Mouse (Mus musculus) liver, embryonic 12.5 days (tissue): Measurements from ENCODE around the gene Ccdc47. TPM values are rescaled to one million over a fixed set of nuclear protein-coding genes. Genes with fewer than 3 reads are reported as not detected.
A peak's percentile ranks its signal among the peaks of the same experiment; 100 is the strongest.

Source experiments
- ATAC-seq: fragments of 200-750 bp; cut with Nextera tagmentation; 2 replicates; pipeline ENCODE4 v1.8.0; 2017; ENCODE audit warnings: moderate number of reproducible peaks, mild to moderate bottlenecking, moderate library complexity
- H3K27ac ChIP-seq: fragments of 300-500 bp; sonication (generic); 2 replicates; pipeline ENCODE4 v1.5.1; 2016; ENCODE audit warnings: mild to moderate bottlenecking
- H3K27me3 ChIP-seq: fragments of 300-500 bp; sonication (generic); replicated peaks from 2 replicates; pipeline ENCODE4 v1.6.1; 2016; ENCODE audit warnings: mild to moderate bottlenecking, moderate library complexity
- H3K36me3 ChIP-seq: fragments of 300-500 bp; sonication (generic); 2 replicates; pipeline ENCODE4 v1.6.1; 2016; ENCODE audit warnings: mild to moderate bottlenecking, moderate library complexity
- H3K4me1 ChIP-seq: fragments of 300-500 bp; sonication (generic); 2 replicates; pipeline ENCODE4 v1.6.1; 2016
- H3K4me2 ChIP-seq: fragments of 300-500 bp; sonication (generic); 2 replicates; pipeline ENCODE4 v1.6.1; 2016; ENCODE audit warnings: mild to moderate bottlenecking, moderate library complexity
- H3K4me3 ChIP-seq: fragments of 300-500 bp; sonication (generic); 2 replicates; pipeline ENCODE4 v1.5.1; 2016; ENCODE audit warnings: mild to moderate bottlenecking, moderate library complexity
- H3K9ac ChIP-seq: fragments of 300-500 bp; sonication (generic); 2 replicates; pipeline ENCODE4 v1.6.1; 2016; ENCODE audit warnings: mild to moderate bottlenecking, moderate library complexity
- H3K9me3 ChIP-seq: fragments of 300-500 bp; sonication (generic); replicated peaks from 2 replicates; pipeline ENCODE4 v1.6.1; 2016; ENCODE audit warnings: mild to moderate bottlenecking, moderate library complexity
- WGBS: fragments of 180-500 bp; shearing (Covaris S2); methylation state at CpG from one replicate; pipeline ENCODE4 v1.1.7; 2016; ENCODE audit not compliant: insufficient replicate concordance; 5-methylcytosine and 5-hydroxymethylcytosine counted together
- polyA plus RNA-seq: library from polyadenylated mRNA; unstranded; fragments of >200 nt; fragmentation: Nextera tagmentation; extraction: Ambion mirVana; gene quantifications from 2 replicates; pipeline ENCODE4 v1.2.1, GENCODE M21; 2016

Ccdc47 gene
- polyA plus RNA-seq, 1 experiment from 2014 or later = 56.6 TPM

DNA sequence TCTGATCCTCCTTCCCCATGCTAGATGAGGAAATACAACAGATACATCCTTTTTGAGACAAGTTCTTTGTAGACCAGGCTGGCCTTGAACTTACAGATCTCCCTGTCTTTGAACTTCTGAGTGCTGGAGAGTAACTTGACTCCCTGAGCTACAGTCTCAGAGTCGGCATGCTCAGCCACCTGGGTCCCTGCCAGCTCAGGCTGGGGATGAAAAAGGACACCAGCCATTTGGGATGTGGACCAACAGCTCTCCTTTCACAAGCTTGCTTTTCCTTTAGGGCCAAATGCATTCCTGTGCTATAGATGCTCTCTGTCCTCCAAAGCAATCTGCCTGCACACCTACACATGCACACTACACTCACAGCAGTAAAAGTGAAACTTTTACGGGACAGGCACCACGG lies 41.1 kb downstream of the Ccdc47 start:
- Histone ChIP-seq H3K4me3 (no peak overlapping the region), H3K4me2 (no peak overlapping the region), H3K9me3 (no peaks in the 10 kb centered on the region), H3K9ac (no peak overlapping the region), H3K27me3 (no peaks in the 10 kb centered on the region), H3K4me1 (peaks cover 54% of the 10 kb centered on the region), H3K36me3 (peaks cover 13% of the 10 kb centered on the region; the same call in 1 of the 2 replicates), H3K27ac (no peak overlapping the region)
- no peak for ATAC-seq
- WGBS = 69% methylated on average over 3 of the region's 3 CpGs

DNA sequence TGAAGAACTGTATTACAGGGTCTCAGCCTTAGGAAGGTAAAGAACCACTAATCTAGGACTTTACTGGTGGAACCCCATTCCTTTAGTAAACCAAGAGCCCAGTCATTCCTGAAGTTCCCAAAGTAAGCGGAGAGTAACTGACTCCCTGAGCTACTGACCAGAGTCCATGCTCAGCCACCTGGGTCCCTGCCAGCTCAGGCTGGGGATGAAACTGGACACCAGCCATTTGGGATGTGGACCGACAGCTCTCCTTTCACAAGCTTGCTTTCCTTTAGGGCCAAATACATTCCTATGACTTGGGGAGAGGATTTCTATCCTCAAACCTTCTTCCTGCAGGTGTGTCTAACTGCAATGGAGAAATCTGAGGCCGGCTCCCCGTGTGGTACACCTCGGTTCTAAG lies 41.8 kb downstream of the Ccdc47 start:
- no peak for ATAC-seq
- WGBS = 71% methylated on average over 5 of the region's 5 CpGs
- peaks cover 47% of the 10 kb centered on the region for H3K4me1 ChIP-seq

DNA sequence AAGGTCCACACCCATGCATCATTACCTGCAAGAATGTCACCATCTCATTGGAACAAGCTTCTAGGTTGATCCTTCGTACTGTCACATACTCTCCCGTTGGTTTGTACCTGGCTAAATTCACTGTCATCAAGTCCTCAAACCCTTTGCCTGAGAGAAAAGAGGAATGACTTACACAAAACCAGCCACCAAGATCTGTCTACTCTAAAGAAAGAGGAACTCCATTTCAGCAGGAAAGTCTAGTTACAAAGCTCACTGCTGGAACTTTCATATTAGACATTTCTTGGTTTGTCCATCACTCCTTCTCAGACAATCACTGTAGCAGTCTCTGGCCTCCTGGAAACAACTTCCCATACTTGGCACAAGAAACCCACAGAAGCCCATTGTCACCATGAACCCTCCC lies 42.9 kb downstream of the Ccdc47 start:
- no peaks in the 10 kb centered on the region for H3K9me3 ChIP-seq
- H3K4me1 ChIP-seq = peaks cover 39% of the 10 kb centered on the region
- H3K27ac ChIP-seq = no peak overlapping the region
- H3K4me3 ChIP-seq = no peak overlapping the region
- 65% methylated on average over 2 of the region's 2 CpGs for WGBS
- H3K4me2 ChIP-seq = no peak overlapping the region
- H3K27me3 ChIP-seq = no peaks in the 10 kb centered on the region
- H3K9ac ChIP-seq = no peak overlapping the region
- H3K36me3 ChIP-seq = peaks cover 17% of the 10 kb centered on the region
- ATAC-seq = no peak

More for the DNA sequence above, 41.8 kb downstream of the Ccdc47 start:
- Histone ChIP-seq H3K4me3 (no peak overlapping the region), H3K27me3 (no peaks in the 10 kb centered on the region), H3K9me3 (no peaks in the 10 kb centered on the region), H3K36me3 (peaks cover 15% of the 10 kb centered on the region; the same call in 1 of the 2 replicates), H3K4me2 (no peak overlapping the region), H3K9ac (no peak overlapping the region), H3K27ac (no peak overlapping the region)

DNA sequence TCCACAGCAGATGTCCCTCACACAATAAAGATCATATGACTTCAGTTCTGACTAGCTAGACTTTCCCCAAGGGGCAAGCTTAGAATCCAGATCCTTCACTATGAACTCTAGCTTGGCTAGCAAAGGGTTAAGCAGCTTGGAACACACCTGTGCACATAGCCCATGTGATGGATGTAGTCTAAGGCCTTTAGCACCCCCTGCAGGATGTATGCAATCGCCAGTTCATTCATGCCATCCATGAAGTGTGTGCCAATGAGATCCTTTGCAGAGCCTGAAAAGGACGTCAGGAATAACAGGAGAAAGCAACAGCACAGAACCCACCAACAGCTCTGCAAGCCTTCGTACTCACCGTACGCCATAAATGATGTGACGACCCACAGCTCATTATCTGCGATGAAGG lies 45.3 kb downstream of the Ccdc47 start:
- H3K4me2 ChIP-seq = no peak overlapping the region
- no peak overlapping the region for H3K27ac ChIP-seq
- no peak for ATAC-seq
- 80% methylated on average over 7 of the region's 7 CpGs for WGBS
- H3K4me1 ChIP-seq = peaks cover 15% of the 10 kb centered on the region
- no peak overlapping the region for H3K9ac ChIP-seq
- H3K27me3 ChIP-seq = no peaks in the 10 kb centered on the region
- no peak overlapping the region for H3K4me3 ChIP-seq
- H3K9me3 ChIP-seq = no peaks in the 10 kb centered on the region
- peaks cover 34% of the 10 kb centered on the region for H3K36me3 ChIP-seq

DNA sequence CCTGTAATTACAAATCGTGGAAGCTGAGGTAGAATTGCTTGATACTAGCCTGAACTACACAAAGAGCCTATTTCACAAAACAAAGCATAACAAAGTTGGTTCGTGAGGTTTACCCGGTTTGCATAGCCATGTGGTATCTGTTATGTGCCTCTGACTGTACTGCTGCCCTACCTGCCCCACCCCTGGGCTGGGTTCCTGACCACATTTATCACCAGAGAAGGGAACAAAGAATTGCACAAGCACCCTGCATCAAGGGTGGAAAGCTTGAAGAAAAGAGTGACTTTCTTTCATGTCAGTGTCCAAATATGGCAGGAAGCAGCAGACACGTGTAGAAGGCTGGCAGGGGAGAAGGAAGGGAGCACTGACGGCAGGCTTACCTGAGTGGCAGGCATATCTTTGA lies 48.7 kb downstream of the Ccdc47 start:
- Histone ChIP-seq H3K9ac (no peak overlapping the region), H3K4me1 (peaks cover under 1% of the 10 kb centered on the region), H3K4me3 (no peak overlapping the region), H3K27me3 (no peaks in the 10 kb centered on the region), H3K36me3 (peaks cover 50% of the 10 kb centered on the region), H3K9me3 (no peaks in the 10 kb centered on the region), H3K4me2 (no peak overlapping the region), H3K27ac (no peak overlapping the region)
- ATAC-seq = no peak
- WGBS = 66% methylated on average over 5 of the region's 5 CpGs

DNA sequence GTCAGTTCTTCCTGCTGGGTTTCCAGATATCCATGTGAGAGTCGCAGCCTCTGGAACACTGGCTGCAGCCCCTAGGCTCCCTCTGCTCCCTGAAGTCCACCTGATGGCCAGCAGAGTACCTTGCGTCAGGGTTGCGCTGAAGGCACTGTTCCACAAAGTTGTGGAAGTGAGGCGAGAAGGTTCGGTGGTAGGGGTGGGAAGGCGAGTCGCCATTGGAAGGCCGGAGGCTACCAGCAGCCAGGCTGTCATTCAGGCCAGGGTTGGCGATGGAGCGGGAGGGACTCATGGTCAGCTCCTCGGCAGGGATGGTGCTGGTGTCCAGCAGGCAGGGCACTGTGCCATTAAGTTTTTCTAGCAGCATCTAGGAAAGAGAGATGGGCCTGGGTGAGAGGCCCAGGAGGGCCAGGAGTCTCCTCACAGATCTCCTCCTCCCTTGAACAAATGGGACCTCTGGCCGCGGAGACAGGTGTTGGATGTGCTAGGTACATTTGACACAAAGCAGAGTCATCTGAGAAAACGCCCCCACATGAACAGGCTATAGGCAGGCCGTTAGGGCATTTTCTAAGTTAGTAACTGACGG lies 51.5 kb downstream of the Ccdc47 start:
- H3K27ac ChIP-seq = no peak overlapping the region
- peaks cover 20% of the 10 kb centered on the region for H3K27me3 ChIP-seq
- H3K4me1 ChIP-seq = peaks cover 14% of the 10 kb centered on the region
- H3K4me2 ChIP-seq = no peak overlapping the region; the same call in 1 of the 2 replicates
- no peaks in the 10 kb centered on the region for H3K9me3 ChIP-seq
- H3K4me3 ChIP-seq = no peak overlapping the region
- ATAC-seq = no peak
- WGBS = 83% methylated on average over 16 of the region's 16 CpGs
- peaks cover 40% of the 10 kb centered on the region for H3K36me3 ChIP-seq
- no peak overlapping the region for H3K9ac ChIP-seq

DNA sequence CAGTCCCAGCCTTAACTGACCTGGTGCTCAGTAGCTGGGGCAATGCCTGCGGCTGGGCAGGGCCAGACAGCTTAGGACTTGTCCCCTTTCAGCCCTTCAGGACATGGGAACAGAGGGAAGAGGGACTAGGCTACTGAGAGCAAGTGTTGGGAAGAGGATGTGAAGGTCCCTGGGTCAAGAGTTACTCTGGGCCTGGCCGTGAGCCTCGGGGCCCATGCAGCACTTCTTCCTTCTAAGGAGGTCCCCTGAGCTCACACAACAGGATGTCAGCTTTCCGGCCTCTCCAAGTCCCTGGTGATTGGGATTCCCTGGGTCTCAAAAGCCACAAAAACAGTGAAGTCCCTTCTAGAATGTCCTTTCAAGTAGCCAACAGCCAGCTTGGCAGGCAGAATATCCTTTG lies 52.6 kb downstream of the Ccdc47 start:
- Histone ChIP-seq H3K27me3 (peaks cover 32% of the 10 kb centered on the region), H3K4me2 (no peak overlapping the region), H3K9me3 (no peaks in the 10 kb centered on the region), H3K4me1 (peaks cover 25% of the 10 kb centered on the region), H3K9ac (no peak overlapping the region), H3K36me3 (peaks cover 38% of the 10 kb centered on the region), H3K27ac (peak overlapping the region; percentile 22; the same call in 1 of the 2 replicates), H3K4me3 (no peak overlapping the region)
- no peak for ATAC-seq
- 64% methylated on average over 4 of the region's 4 CpGs for WGBS

DNA sequence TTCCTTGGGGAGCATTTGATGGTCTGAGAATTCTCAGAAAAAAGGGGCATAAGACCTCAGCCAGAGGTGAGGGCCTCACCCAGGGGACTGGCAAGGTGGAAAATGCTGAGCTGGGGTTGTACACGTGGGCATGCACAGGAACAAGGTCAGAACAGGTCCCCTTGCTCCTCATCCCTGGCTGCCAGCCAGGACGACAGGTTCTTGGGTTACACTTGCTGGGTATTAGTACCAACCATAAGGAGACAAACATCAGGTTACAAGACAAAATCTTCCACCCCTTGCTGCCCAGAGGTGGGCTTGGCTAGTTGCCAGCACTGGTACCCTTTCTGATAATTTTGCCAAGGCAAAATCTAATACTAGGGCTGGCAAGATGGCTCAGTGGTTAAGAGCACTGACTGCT lies 53.9 kb downstream of the Ccdc47 start:
- WGBS = 71% methylated on average over 2 of the region's 2 CpGs
- peaks cover 39% of the 10 kb centered on the region for H3K36me3 ChIP-seq
- no peak for ATAC-seq
- no peak overlapping the region for H3K4me2 ChIP-seq
- no peak overlapping the region for H3K9ac ChIP-seq
- peaks cover 37% of the 10 kb centered on the region for H3K27me3 ChIP-seq
- no peaks in the 10 kb centered on the region for H3K9me3 ChIP-seq
- peaks cover 30% of the 10 kb centered on the region for H3K4me1 ChIP-seq
- H3K4me3 ChIP-seq = no peak overlapping the region
- H3K27ac ChIP-seq = no peak overlapping the region

DNA sequence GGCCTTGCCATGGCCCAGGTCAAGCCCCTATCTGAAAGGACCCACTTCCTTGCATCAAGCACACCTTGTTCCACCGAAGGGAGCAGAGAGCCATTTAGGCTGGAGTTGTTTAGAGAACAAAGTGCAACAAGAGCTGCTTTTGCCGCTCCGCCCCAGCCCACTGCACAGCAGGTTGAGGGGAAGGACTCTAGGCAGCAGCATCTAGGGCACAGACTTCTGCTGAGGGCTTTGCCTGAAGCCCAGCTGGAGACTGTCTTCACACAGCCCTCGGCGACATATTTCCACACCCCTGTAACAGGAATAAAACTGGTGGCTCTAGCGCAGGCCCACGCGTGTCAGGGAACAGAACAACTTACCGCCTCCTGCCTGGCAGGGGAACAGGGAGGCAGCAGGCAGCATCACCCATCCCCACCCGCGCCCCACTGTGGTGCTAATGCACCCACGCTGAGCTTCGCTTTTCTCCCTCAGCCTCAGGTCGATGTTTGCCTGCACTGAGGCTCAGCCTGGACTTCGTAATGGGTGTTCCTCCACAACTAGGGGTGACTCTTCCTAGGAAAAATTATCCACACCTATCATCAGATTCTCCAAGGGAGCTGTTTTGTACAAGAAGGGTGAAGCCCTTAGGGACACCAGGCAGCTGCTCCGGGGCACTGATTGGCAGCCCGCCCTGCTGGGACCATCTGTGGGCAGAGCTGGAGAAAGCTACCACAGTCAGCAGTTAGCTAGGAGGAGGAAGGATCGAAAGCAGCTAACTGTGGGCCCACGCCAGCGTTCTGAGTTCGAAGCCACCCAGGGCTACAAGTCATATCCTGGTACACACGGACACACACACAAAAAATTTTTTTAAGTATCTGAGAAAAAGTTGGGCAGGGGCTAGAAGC lies 55.1 kb downstream of the Ccdc47 start, which contains the start of the genes Gm10840 and Limd2:
Gene Gm10840 (plus strand): TSS at position 10 of the 881 bp plus-strand sequence.
Gene Limd2 (minus strand): TSS at position 20 of the 881 bp plus-strand sequence.
- H3K4me1 ChIP-seq = peaks cover 36% of the 10 kb centered on the region
- peak within 1 kb of the TSS; percentile 74 for H3K4me3 ChIP-seq
- no peaks in the 10 kb centered on the region for H3K9me3 ChIP-seq
- H3K4me2 ChIP-seq = peak within 1 kb of the TSS; percentile 99
- H3K36me3 ChIP-seq = peaks cover 42% of the 10 kb centered on the region
- 39% methylated on average over 22 of the region's 22 CpGs for WGBS
- ATAC-seq = peak; percentile 13
- peaks cover 37% of the 10 kb centered on the region for H3K27me3 ChIP-seq
- peak within 1 kb of the TSS; percentile 81 for H3K9ac ChIP-seq
- H3K27ac ChIP-seq = peak within 1 kb of the TSS; percentile 82

DNA sequence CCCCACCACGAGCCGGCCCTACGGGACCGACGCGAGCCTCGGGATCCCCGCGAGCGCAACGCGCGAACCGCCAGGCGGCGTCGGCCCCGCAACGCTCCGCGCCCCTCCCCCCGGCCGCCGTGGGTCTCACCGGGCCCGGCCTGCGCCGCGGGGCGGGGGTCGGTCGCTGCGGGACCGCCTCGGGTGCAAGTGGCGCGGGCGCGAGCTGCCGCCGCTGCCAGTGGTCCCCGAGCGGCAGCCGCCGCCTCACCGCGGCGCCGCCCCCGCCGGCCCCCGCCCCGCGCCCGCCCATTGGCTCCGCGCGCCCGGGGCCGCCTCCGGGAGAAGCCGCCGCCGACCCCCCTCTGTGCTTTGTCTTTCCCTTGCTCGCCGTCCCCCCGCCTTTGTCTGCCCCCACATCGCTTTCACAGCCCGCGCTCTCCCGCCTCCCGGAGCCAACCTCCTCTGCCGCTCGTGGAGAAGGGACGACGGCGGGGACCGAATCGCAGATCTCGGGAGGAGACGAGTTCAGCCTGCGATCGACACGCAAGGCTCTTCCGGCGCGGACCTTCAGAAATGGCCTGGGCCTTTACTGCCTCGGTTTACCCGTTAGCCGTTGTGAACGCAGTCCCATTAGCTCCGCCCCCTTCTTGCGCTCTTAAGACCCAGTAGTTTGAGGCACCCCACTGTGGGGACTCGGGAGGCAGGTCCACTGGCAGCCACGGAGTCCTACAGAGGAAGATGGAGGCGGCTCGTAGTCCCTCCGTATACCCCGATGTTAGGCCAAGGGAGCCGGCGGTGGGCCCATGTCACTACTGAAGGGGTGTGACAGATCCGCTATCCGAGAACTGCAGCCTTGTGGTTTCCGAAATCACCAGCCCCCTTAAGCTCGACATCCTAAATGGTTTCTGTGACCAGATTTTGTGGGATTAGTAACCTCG lies 56.0 kb downstream of the Ccdc47 start:
- Histone ChIP-seq H3K4me3 (peak overlapping the region; percentile 74), H3K4me2 (peak overlapping the region; percentile 99), H3K9me3 (no peaks in the 10 kb centered on the region), H3K4me1 (peaks cover 39% of the 10 kb centered on the region), H3K9ac (peak overlapping the region; percentile 81), H3K27ac (peak overlapping the region; percentile 82), H3K36me3 (peaks cover 40% of the 10 kb centered on the region), H3K27me3 (peaks cover 37% of the 10 kb centered on the region)
- peak; percentile 49 for ATAC-seq
- WGBS = under 1% methylated on average over 93 of the region's 106 CpGs

DNA sequence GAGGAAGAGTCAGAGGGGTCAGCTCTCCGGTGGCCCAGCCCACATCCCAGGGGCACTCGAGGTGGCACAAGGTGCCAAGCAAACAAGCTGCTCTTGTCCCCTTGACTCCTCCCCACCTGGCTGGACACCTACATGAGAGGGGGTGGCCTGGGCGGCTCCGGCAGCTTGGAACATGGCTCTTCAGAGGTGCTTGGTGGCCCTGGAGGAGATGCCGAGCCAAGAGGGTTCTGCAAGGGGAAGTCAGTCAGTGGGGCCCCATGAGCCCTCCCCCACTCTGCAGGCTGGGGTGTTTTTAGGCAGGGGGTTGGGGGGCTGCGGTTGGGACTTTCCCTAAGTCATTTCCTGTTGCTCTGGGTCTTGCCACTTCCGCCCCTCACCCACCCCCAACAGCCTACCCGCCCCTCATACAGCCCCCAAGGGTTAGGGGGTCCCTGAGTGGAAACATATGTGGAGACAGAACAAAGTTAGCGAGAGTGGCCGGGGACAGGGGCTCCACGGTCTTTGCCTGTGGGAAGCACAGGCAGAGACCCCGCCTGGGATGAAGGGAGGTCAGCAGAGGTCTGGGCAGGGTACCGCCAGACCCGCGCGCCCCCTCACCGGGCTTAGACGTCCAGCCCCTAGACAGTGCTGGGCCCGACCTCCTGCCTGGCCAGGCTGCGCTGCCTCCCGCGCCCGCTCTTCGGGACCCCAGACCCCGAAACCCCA lies 56.8 kb downstream of the Ccdc47 start:
- Histone ChIP-seq H3K4me2 (peak overlapping the region; percentile 99), H3K9ac (peak overlapping the region; percentile 81), H3K27me3 (peaks cover 37% of the 10 kb centered on the region), H3K4me1 (peaks cover 41% of the 10 kb centered on the region), H3K4me3 (peak overlapping the region; percentile 74), H3K9me3 (no peaks in the 10 kb centered on the region), H3K36me3 (peaks cover 41% of the 10 kb centered on the region), H3K27ac (peak overlapping the region; percentile 82)
- ATAC-seq = peak; percentile 47
- WGBS = under 1% methylated on average over 25 of the region's 25 CpGs
